ENCODE assay signal across 10 mouse cellular contexts in genomic region chr13:119640504-119640903, GRCm38 (mm10). TPM values are rescaled to one million over a fixed set of nuclear protein-coding genes. Genes with fewer than 3 reads are reported as not detected.
DNase-seq lines count a peak whose midpoint lies in the region; ATAC-seq lines count a peak whose summit lies in the region.
"Had no signal": no experiment of that assay in that cellular context is flagged by ENCODE, and none has a peak within 500 bp of the region (broad histone marks: within the 10 kb centered on the region; RNA-seq: fewer than 3 reads in every experiment).

No protein-coding gene starts in this region.

- 43% methylated on average over 4 of the region's 4 CpGs for WGBS in hindbrain, embryonic 13.5 days
- WGBS in hindbrain, embryonic 10.5 days, result 49% methylated on average over 4 of the region's 4 CpGs

- H3K4me3 ChIP-seq in hindbrain, embryonic 13.5 days, result no peak overlapping the region
- no peak overlapping the region for H3K4me3 ChIP-seq in hindbrain, embryonic 10.5 days
- H3K4me3 ChIP-seq: erythroblast, embryonic 14.5 days; lung, embryonic 15.5 days had no signal

- no peaks in the 10 kb centered on the region for H3K36me3 ChIP-seq in hindbrain, embryonic 13.5 days
- no peaks in the 10 kb centered on the region for H3K36me3 ChIP-seq in hindbrain, embryonic 10.5 days
- H3K36me3 ChIP-seq: lung, embryonic 15.5 days had no signal

- H3K9me3 ChIP-seq in hindbrain, embryonic 13.5 days, result no peaks in the 10 kb centered on the region
- no peaks in the 10 kb centered on the region for H3K9me3 ChIP-seq in hindbrain, embryonic 10.5 days
- H3K9me3 ChIP-seq: lung, embryonic 15.5 days had no signal

- H3K4me2 ChIP-seq in hindbrain, embryonic 13.5 days, result no peak overlapping the region
- H3K4me2 ChIP-seq: lung, embryonic 15.5 days had no signal

- 0 out of 2 replicates have a peak, but pooled peaks have one; percentile 28 for ATAC-seq in hindbrain, embryonic 13.5 days (ENCODE audit: low FRiP score)

- H3K4me1 ChIP-seq in hindbrain, embryonic 13.5 days (replicated peaks), result no peaks in the 10 kb centered on the region
- no peaks in the 10 kb centered on the region for H3K4me1 ChIP-seq in hindbrain, embryonic 10.5 days (replicated peaks)
- H3K4me1 ChIP-seq: lung, embryonic 15.5 days had no signal

- H3K27ac ChIP-seq in hindbrain, embryonic 13.5 days, result no peak overlapping the region
- H3K27ac ChIP-seq in hindbrain, embryonic 10.5 days, result no peak overlapping the region
- H3K27ac ChIP-seq: lung, embryonic 15.5 days had no signal

- no peak overlapping the region for H3K9ac ChIP-seq in hindbrain, embryonic 13.5 days
- H3K9ac ChIP-seq: lung, embryonic 15.5 days had no signal

- 0 out of 2 replicates have a peak, but pooled peaks cover 3% of the 10 kb centered on the region for H3K27me3 ChIP-seq in hindbrain, embryonic 13.5 days
- H3K27me3 ChIP-seq in hindbrain, embryonic 10.5 days (ENCODE audit: insufficient read depth, poor library complexity, severe bottlenecking), result no peaks in the 10 kb centered on the region
- H3K27me3 ChIP-seq: lung, embryonic 15.5 days had no signal

- no peak for DNase-seq in hindbrain, embryonic 10.5 days (ENCODE audit: low spot score)
- DNase-seq in 3134 (ENCODE audit: extremely low read depth, insufficient read length, low spot score), result peak; percentile 11
- DNase-seq in CD8-positive naive resting alpha-beta T cell, adult 2 months (ENCODE audit: low read depth in 2 of 2, low spot score in 2 of 2), result peak; percentile 23 to 35
- peak; percentile 7 to 28 for DNase-seq in cerebellum, postnatal 36 days
- DNase-seq in lung, postnatal 25 days (ENCODE audit: low spot score), result peak; percentile 18
- no peak for DNase-seq in ovary, postnatal 10 days (ENCODE audit: low spot score)
- DNase-seq in layer of hippocampus, postnatal 25 days (ENCODE audit: extremely low spot score in 1 of 2, low spot score in 1 of 2), result no peak

RNA-seq across cellular contexts. Expression of gene Ccl28, which starts 16.9 kb away (rescaled TPM):
- 0.30 and 0.49 TPM in 2 replicates for polyA plus RNA-seq in hindbrain, embryonic 13.5 days (2015; fragmentation: Nextera tagmentation; extraction: Ambion mirVana)
- polyA plus RNA-seq in hindbrain, embryonic 10.5 days (2016; fragmentation: Nextera tagmentation; extraction: Ambion mirVana), result 0.07 and 0.09 TPM in 2 replicates
- 1 to 10 TPM; 1.4 to 1.8 TPM for total RNA-seq in layer of hippocampus, postnatal 25 days (2021)
- polyA plus RNA-seq: erythroblast, embryonic 14.5 days; lung, embryonic 15.5 days had no signal

RNA-seq across cellular contexts. Expression of gene Hmgcs1, which starts 49.7 kb away (rescaled TPM):
- 423 and 434 TPM in 2 replicates for polyA plus RNA-seq in hindbrain, embryonic 13.5 days (2015; fragmentation: Nextera tagmentation; extraction: Ambion mirVana)
- 342 and 383 TPM in 2 replicates for polyA plus RNA-seq in hindbrain, embryonic 10.5 days (2016; fragmentation: Nextera tagmentation; extraction: Ambion mirVana)
- 100 to 1,000 TPM; 267 to 285 TPM for total RNA-seq in layer of hippocampus, postnatal 25 days (2021)

Comparison
In these comparisons a context has a peak if more than half of its experiments do, and no peak if none do; other contexts are left out.
1. DNase-seq: peak in 3134 (single experiment), CD8-positive naive resting alpha-beta T cell, adult 2 months (2 of 2), cerebellum, postnatal 36 days (2 of 2) and lung, postnatal 25 days (single experiment); none in hindbrain, embryonic 10.5 days (single experiment), ovary, postnatal 10 days (single experiment) and layer of hippocampus, postnatal 25 days (0 of 2).